Mouse (Mus musculus): ENCODE results near the gene Cnot3.
"Not testable (repeated sequence)": the region's sequence is repeated elsewhere in the genome, so short reads cannot be mapped to it uniquely, and the experiment has no call there.

Gene Cnot3

DNA sequence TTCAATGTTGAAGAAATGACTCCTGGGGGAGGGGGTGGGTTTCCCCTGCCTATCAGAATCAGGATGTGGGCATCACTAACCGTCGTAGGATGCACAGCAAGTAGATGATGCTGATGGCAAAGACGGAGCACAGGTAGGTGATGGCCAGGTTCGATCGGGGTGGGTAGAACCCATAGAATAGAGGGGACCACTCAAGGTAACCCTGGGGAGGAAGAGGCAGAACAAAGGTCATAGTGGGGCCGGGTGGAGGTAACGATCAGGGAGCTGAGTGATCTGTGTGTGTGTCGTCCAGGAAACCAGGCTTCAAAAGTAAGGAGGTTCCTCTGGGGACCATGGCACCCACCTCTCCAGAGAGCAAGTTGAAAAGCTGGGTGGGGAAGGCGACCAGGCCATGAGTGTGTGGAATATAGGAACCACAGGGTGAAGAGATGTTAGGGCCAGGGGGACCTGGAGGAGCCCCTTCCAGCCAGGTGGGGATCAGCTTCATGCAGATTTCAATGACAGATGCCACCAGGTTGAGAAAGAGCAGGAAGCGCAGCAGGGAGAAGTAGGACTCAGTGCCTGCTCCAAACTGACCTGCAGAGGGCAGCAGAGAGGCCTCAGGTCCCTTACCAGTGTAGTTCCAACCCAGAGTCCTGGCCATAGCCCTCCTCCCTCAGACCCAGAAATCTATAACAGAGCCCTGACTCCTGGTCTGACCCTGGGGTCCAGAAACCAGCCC, 29.6 kb downstream of the Cnot3 start:
- peak; percentile 89 for DNase-seq (ENCODE audit: low read depth, low spot score)
- no peaks in the 10 kb centered on the region for H3K27me3 ChIP-seq (ENCODE audit: control insufficient read depth, insufficient read depth, low read length, poor library complexity, severe bottlenecking)
- H3K36me3 ChIP-seq (ENCODE audit: control insufficient read depth, insufficient read depth, low read length, poor library complexity, severe bottlenecking), result peaks cover 3% of the 10 kb centered on the region

DNA sequence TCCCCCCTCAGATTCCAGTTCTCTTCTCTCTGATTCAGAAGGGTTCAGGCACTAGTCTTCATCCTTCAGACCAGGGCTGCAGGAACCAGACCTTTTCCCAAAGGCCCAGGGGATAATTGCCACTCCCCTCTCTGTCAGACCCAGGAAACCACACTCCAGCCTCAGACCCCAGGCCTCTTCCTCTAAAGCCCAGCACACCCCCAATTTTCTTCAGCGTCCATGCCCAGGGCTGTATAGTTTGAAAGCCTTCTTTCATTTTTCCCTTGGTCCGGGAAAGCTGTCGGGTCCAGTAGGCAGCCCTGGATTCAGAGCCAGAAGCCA, 30.1 kb downstream of the Cnot3 start:
- no peaks in the 10 kb centered on the region for H3K27me3 ChIP-seq (ENCODE audit: control insufficient read depth, insufficient read depth, low read length, poor library complexity, severe bottlenecking)
- no peak for DNase-seq (ENCODE audit: low read depth, low spot score)
- peaks cover 3% of the 10 kb centered on the region for H3K36me3 ChIP-seq (ENCODE audit: control insufficient read depth, insufficient read depth, low read length, poor library complexity, severe bottlenecking)

DNA sequence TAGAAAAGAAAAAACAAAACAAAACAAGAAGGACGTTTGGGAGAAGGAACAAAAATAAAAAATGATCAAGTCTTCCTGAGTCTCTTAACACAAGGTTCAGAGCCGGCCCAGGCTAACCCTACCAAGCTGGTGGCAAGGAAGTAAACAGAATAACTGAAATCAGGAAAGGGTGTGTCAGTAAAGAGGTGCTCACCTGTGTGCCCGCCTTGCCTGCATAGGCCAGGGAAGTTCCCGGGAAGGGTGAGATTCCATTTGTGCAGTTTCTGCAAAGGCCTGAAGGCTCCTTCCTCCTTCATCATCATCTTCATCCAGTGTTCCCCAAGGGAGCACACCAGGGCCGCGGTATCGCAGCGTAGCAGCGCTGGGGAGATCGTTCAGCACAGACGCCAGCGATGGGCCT, 31.3 kb downstream of the Cnot3 start:
- Histone ChIP-seq H3K27me3 (ENCODE audit: control insufficient read depth, insufficient read depth, low read length, poor library complexity, severe bottlenecking) (no peaks in the 10 kb centered on the region), H3K36me3 (ENCODE audit: control insufficient read depth, insufficient read depth, low read length, poor library complexity, severe bottlenecking) (peaks cover 5% of the 10 kb centered on the region)
- no peak for DNase-seq (ENCODE audit: low read depth, low spot score)

DNA sequence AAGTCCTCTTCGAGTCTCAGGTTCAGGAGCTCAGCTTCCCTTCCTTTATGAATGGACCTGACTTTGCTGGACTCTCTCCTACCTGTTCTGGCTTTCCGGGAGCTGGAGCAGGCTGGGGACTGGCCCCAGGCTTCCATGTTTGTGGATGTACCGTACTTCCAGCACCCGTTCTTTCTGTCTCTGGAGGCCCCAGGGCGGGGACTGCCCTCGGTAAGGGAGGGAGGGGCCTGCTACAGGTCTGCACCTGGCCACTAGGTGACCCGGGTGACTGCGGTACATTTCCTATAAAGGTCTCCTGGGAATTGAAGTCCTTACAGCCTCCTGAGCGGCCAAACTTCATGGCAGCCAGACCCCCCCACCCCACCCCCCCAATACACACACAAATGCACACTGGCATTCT, 32.3 kb downstream of the Cnot3 start, which contains the start of gene Tmc4:
TSS of gene Tmc4 (minus strand) at position 212 of the 400 bp plus-strand sequence.
- Histone ChIP-seq H3K27me3 (ENCODE audit: control insufficient read depth, insufficient read depth, low read length, poor library complexity, severe bottlenecking) (no peaks in the 10 kb centered on the region), H3K36me3 (ENCODE audit: control insufficient read depth, insufficient read depth, low read length, poor library complexity, severe bottlenecking) (peaks cover 5% of the 10 kb centered on the region)
- DNase-seq (ENCODE audit: low read depth, low spot score), result no peak

DNA sequence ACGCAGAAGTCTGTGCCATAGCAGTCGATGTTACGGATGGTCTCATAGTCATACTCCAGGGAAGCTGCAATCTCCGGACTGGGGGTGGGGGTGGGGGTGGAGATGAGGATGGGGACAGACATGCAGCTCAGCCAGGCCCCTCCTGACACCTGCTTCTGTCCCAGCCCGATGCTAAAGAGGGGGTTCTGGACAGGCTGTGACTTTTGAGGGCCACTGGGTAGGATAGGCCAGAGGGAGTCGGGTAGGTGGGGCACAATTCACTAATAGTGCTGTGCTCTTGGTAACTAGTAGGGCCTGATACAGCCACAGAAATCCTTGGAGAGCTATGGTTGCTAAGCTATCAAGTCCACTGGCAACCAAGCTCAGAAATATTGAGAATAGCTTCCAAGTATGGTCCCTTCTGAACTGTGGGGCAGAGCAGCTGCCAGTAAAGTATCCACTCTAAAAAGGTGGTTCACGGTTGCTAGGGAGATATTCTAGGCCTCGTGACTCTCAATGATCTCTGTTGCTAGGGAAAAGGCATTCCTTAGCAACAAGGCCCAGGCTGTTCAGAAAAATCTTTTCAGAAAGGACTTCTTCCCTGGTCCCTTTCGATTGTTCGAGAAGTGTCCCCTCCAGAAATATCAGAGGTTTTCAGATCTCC, 39.0 kb downstream of the Cnot3 start:
- no peaks in the 10 kb centered on the region for H3K27me3 ChIP-seq (ENCODE audit: control insufficient read depth, insufficient read depth, low read length, poor library complexity, severe bottlenecking)
- peaks cover 14% of the 10 kb centered on the region for H3K36me3 ChIP-seq (ENCODE audit: control insufficient read depth, insufficient read depth, low read length, poor library complexity, severe bottlenecking)
- DNase-seq (ENCODE audit: low read depth, low spot score), result no peak

DNA sequence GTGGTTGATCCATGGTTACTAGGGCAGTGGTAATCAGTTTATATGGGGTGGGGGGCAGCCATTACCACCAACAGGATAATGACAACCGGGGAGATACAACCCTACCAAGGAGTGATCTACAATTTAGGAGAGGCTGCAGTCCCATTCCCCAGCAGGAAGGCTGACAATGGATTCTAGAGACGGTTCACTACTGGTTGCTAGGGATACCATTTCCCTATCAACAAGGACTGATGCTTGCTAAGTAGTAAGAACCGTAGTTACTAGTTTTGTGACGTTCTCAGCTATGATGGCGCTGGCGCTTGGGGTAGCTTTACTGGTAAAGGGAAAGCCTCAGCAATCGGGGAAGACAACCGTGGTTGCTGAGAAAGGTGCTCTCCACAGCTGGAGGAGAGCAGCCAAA, 39.6 kb downstream of the Cnot3 start:
- H3K27me3 ChIP-seq (ENCODE audit: control insufficient read depth, insufficient read depth, low read length, poor library complexity, severe bottlenecking), result no peaks in the 10 kb centered on the region
- DNase-seq (ENCODE audit: low read depth, low spot score), result no peak
- H3K36me3 ChIP-seq (ENCODE audit: control insufficient read depth, insufficient read depth, low read length, poor library complexity, severe bottlenecking), result peaks cover 13% of the 10 kb centered on the region

DNA sequence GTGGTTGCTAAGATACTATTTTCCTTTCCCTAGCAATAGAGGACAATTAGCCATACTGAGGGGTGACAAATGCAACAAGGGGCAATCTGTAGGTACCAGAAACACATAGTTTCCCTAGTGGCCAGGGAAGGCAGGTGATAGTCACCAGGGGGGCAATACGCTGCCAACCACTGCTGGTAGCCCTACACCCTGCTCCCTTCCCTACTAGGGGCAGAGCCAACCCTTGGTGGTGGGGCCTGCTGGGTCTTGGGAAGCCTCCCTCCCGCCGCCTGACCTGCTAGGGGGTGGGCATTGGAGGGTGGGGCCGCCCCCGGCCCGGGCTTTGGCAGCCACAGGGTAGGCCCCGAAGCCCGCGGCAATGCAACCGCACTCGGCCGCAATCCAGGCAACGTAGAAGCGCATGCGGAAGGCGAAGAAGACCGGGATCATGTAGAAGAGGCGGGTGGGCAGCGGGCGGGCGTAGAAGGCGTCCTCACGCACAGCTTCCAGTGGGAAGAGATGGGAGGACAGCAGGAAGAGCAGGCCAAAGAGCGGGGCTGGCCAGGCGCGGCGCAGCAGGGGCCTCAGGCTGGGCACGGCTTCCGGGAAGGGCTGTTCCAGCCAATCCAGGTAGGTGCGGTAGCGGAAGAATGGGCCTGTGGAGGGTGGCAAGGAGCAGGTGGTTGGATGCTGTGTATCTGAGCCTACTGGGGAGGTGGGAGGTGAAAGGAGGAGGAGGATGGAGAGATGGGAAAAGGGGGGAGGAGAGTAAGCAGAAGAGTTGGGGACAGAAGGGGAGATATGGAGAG, 40.5 kb downstream of the Cnot3 start:
- DNase-seq (ENCODE audit: low read depth, low spot score), result no peak
- H3K36me3 ChIP-seq (ENCODE audit: control insufficient read depth, insufficient read depth, low read length, poor library complexity, severe bottlenecking), result peaks cover 16% of the 10 kb centered on the region
- H3K27me3 ChIP-seq (ENCODE audit: control insufficient read depth, insufficient read depth, low read length, poor library complexity, severe bottlenecking), result no peaks in the 10 kb centered on the region

DNA sequence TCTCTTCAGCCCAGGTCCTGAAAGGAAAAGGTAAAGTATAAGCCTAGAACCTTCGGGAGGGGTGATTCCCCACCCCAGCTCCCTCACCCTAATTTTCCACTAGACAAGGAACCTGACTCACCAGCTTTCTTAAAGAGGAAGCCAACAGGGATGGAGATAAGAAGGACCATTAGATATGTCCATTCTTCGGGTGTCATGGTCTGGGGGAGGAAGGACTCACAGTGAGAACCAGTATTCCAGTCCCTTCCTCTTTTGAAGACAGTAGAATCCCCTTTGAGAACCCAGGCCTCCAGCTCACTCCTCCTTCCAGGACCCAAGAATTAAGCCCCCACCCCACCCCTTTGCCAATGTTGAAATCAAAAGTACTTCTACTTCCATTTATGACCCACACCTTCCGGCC, 46.9 kb downstream of the Cnot3 start:
- Histone ChIP-seq H3K36me3 (ENCODE audit: control insufficient read depth, insufficient read depth, low read length, poor library complexity, severe bottlenecking) (peaks cover 5% of the 10 kb centered on the region), H3K27me3 (ENCODE audit: control insufficient read depth, insufficient read depth, low read length, poor library complexity, severe bottlenecking) (no peaks in the 10 kb centered on the region)
- no peak for DNase-seq (ENCODE audit: low read depth, low spot score)

DNA sequence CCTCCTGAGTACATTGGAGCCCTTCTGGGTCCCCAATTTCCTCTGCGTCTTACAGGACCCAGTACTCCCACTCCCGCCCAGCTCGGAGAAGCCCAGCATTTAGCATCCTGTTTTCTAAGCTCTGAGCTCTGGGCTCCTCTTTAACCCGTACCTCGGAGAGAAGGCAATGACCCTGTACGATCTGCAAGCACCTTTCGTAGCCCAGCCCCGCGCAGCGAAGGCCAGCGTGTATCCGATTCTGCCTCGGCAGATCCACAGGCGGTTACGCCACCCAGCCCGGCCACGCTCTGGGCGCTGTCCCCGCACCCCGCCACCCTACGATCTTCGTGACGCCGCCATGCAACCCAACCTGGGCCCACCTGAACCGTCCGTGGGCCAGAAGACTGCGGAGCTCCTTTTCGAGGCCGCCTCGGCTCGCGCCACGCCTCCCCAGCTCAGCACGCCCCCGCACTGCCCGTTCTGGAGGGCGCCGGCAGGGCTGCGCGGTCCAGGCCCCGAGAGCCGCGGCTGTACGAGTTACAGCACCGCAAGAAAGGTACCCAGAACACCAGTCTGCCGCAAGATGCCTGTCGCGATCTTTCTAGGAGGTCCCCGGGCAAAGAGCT, 47.4 kb downstream of the Cnot3 start, which contains the start of gene Tsen34:
TSS of gene Tsen34 (plus strand) at position 482 of the 605 bp plus-strand sequence.
- no peaks in the 10 kb centered on the region for H3K27me3 ChIP-seq (ENCODE audit: control insufficient read depth, insufficient read depth, low read length, poor library complexity, severe bottlenecking)
- peaks cover 4% of the 10 kb centered on the region for H3K36me3 ChIP-seq (ENCODE audit: control insufficient read depth, insufficient read depth, low read length, poor library complexity, severe bottlenecking)
- no peak for DNase-seq (ENCODE audit: low read depth, low spot score)

DNA sequence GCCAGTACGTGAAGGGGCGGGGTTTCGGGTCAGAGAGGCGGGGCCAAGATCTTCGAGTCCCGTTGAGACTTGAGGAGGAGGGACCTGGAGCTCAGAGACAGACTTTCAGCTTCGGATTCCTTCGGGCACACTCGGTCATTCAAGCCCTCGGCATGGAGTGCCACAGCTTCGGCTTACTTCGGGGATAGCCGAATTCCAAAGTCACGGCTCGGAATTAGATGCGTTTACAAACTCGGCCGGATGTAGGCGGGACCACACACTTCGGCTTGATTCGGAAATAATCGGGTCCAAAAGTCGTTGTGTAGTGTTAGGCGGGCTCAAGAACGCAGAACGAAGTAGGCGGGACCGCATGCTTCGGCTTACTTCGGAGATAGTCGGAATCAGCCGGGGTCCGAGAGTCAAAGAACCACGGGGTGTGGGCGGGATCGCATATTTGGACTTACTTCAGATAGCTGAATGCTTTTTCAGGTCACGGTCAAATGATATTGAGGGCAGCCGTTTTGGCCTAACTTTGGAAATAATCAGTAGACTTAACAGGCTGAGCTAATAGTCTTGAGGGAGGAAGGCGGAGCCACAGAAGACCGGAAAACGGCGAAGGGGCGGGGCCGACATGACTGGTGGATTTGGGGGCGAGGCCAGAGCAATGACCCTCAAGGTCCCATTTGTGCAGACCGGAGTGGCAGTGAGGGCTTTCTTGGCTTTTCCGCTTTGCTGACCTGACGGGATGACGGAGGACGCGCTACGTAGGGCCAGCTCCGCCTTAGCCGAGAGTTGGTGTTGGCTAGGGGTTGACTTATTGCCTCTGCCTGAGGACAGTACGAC, 48.1 kb downstream of the Cnot3 start, which contains the start of gene Mboat7:
TSS of gene Mboat7 (minus strand) at position 537 of the 822 bp plus-strand sequence.
- Histone ChIP-seq H3K27me3 (ENCODE audit: control insufficient read depth, insufficient read depth, low read length, poor library complexity, severe bottlenecking) (no peaks in the 10 kb centered on the region), H3K36me3 (ENCODE audit: control insufficient read depth, insufficient read depth, low read length, poor library complexity, severe bottlenecking) (peaks cover 4% of the 10 kb centered on the region)
- peak; percentile 97 for DNase-seq (ENCODE audit: low read depth, low spot score)

DNA sequence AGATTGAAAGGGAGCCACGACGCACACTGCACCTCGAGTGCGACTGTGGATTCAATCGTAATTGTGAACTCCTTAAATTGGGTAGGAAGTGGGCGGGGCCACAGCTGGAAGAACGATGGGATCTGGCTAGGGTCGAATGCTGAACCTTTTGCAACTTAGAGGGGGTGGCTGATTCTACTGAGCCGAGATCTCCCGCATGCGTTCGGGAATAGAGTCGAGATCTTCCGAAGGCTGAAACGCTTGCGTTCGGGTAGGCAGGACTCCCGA, 48.7 kb downstream of the Cnot3 start:
- Histone ChIP-seq H3K36me3 (ENCODE audit: control insufficient read depth, insufficient read depth, low read length, poor library complexity, severe bottlenecking) (peaks cover 7% of the 10 kb centered on the region), H3K27me3 (ENCODE audit: control insufficient read depth, insufficient read depth, low read length, poor library complexity, severe bottlenecking) (no peaks in the 10 kb centered on the region)
- no peak for DNase-seq (ENCODE audit: low read depth, low spot score)

DNA sequence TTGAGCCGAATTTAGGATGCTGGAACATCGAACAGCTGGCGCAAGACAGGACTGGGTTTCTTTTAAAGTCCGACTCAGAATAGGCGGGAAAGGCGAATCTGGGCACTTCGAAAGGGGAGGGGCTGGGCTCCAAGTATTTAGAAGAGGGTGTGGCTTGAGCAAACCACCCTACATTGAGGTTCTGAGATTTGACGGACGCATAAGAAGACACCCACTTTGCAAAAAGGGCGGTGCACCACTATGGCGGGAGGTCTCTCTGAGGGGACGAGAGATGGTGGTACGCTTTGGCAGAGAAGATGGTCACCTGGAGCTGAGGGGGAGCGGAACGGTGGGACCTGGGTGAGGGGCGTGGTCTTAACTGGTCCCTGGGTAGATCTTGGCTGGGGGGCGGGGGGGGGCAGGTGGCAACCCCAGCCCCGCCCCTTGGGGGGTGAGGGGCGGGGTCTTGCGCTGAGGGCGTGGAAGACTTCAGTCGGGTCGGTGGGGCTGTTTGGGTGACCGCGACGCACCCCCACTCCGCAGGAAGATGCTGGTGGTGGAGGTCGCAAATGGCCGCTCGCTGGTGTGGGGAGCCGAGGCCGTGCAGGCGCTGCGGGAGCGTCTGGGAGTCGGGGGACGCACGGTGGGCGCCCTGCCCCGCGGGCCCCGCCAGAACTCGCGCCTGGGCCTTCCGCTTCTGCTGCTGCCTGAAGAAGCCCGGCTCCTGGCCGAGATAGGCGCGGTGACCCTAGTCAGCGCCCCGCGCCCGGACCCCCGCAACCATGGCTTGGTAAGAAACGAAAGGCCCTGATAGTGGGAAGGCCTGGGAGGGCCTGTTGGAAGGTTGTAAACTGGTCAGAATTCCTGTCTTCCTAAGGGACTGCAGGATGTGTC, 49.2 kb downstream of the Cnot3 start:
- Histone ChIP-seq H3K36me3 (ENCODE audit: control insufficient read depth, insufficient read depth, low read length, poor library complexity, severe bottlenecking) (peaks cover 7% of the 10 kb centered on the region), H3K27me3 (ENCODE audit: control insufficient read depth, insufficient read depth, low read length, poor library complexity, severe bottlenecking) (no peaks in the 10 kb centered on the region)
- peak; percentile 89 for DNase-seq (ENCODE audit: low read depth, low spot score)

DNA sequence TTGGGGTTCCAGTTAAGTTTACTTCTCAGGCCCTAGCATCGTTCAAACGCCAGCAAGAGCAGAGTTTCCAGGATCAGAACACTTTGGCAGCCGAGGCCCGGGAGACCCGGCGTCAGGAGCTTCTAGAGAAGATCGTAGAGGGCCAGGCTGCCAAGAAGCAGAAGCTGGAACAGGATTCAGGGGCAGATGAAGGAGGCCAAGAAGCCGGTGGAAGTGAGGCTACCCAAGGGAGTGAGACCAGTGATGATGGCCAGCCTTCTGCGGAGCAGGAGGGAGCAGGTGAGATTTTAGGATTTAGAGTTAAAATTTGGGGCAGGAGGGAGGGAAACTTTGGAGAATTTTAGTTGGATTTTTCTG, 49.9 kb downstream of the Cnot3 start:
- H3K27me3 ChIP-seq (ENCODE audit: control insufficient read depth, insufficient read depth, low read length, poor library complexity, severe bottlenecking); H3K36me3 ChIP-seq (ENCODE audit: control insufficient read depth, insufficient read depth, low read length, poor library complexity, severe bottlenecking); DNase-seq (ENCODE audit: low read depth, low spot score): not testable (repeated sequence)

DNA sequence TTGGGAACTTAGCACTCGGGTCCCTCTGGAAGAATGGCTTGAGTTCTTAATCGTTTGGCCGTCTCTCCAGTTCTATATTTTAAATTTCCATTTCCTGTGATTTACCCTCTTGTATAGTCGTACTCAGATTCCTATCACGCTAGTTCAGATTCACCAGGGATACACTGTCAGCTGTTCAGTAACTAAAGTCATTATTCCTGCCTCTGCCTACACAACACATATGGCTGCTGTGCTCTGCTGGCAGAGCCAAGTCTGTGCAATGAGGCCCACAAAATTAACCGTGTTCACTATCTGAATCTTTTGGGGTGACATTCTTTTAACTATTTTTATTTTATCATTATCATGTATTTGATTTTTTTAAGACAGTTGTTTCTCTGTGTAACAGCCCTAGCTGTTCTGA, 53.4 kb downstream of the Cnot3 start:
- DNase-seq (ENCODE audit: low read depth, low spot score), result no peak

More for the DNA sequence above, 53.4 kb downstream of the Cnot3 start:
- Histone ChIP-seq H3K27me3 (ENCODE audit: control insufficient read depth, insufficient read depth, low read length, poor library complexity, severe bottlenecking) (no peaks in the 10 kb centered on the region), H3K36me3 (ENCODE audit: control insufficient read depth, insufficient read depth, low read length, poor library complexity, severe bottlenecking) (peaks cover 4% of the 10 kb centered on the region)
